ENCODE assay signal across 23 mouse cellular contexts in the genomic region with DNA sequence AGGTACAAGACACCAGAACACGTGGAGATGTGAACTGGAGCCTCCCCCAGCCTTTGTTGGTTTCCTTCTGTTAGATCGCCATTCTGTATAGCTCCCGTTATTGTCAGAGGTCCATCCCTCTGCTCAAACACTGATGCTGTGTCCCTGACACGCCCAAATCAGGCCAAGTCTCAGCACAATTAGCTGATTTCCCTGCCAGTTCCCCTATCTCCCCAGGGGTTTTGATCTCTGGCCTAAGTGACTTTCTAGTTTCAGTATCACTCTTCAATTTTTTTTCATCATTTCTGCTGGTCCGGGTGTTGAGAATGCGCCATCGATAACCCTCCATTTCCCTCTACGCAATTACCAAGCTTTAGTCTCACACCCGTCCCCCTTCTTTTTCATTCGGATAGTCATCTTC. TPM values are rescaled to one million over a fixed set of nuclear protein-coding genes. Genes with fewer than 3 reads are reported as not detected.
DNase-seq lines count a peak whose midpoint lies in the region; ATAC-seq and TF ChIP-seq lines count a peak whose summit lies in the region.
"Had no signal": no experiment of that assay in that cellular context is flagged by ENCODE, and none has a peak within 500 bp of the region (broad histone marks: within the 10 kb centered on the region; RNA-seq: fewer than 3 reads in every experiment).

No protein-coding gene starts in this region.

- in situ Hi-C loops in CH12.LX (cut with MboI; ENCODE audit: low pct_ligation_motif_present, low pct_unique_long_range_greater_than_20kb, low sequenced_read_pairs) = no loop called here

- 64% methylated on average over 10 of the region's 10 CpGs for WGBS in midbrain, embryonic 10.5 days
- 61% methylated on average over 10 of the region's 10 CpGs for WGBS in midbrain, embryonic 14.5 days
- 69% methylated on average over 10 of the region's 10 CpGs for WGBS in embryonic facial prominence, embryonic 12.5 days
- 85% methylated on average over 10 of the region's 10 CpGs for WGBS in kidney, embryonic 14.5 days

- DNase-seq in midbrain, embryonic 10.5 days (ENCODE audit: low spot score) = no peak
- no peak for DNase-seq in midbrain, embryonic 14.5 days
- DNase-seq in CH12.LX (ENCODE audit: extremely low read depth) = peak; percentile 94
- DNase-seq in retina, embryonic 14.5 days (ENCODE audit: low spot score) = no peak
- DNase-seq: adrenal gland, adult 8-10 months; cerebellum, adult 2 months; cerebellum, postnatal 14 days; heart, adult 2 months; kidney, adult 18-20 months; kidney, postnatal 36 days; liver, postnatal 0 days; lung, postnatal 36 days; thymus, postnatal 25 days had no signal

- TF ChIP-seq EP300 in CH12.LX (IDR thresholded peaks at IDR 0.05; ENCODE audit: low read length) (peak; percentile 83), ES-Bruce4 (IDR thresholded peaks at IDR 0.05; ENCODE audit: insufficient read depth, low read depth, low read length) (no peak)

- H3K4me3 ChIP-seq in midbrain, embryonic 10.5 days = no peak overlapping the region
- H3K4me3 ChIP-seq in midbrain, embryonic 14.5 days (replicated peaks; ENCODE audit: low read depth, low read length) = no peak overlapping the region
- H3K4me3 ChIP-seq in CH12.LX (replicated peaks in 1 of 3; ENCODE audit: low read depth in 2 of 3, low read length in 2 of 3, poor library complexity in 1 of 3) (no peak overlapping the region), ES-Bruce4 (ENCODE audit: low read depth, low read length) (no peak overlapping the region)
- no peak overlapping the region for H3K4me3 ChIP-seq in embryonic facial prominence, embryonic 12.5 days
- H3K4me3 ChIP-seq in kidney, embryonic 14.5 days (ENCODE audit: low read length) = no peak overlapping the region
- H3K4me3 ChIP-seq: heart, adult 2 months; liver, embryonic 12.5 days; myocyte had no signal

- no peak overlapping the region for H3K9ac ChIP-seq in midbrain, embryonic 14.5 days (replicated peaks; ENCODE audit: low read length)
- H3K9ac ChIP-seq in CH12.LX (ENCODE audit: insufficient read depth, low read depth) (peak overlapping the region; percentile 42), ES-Bruce4 (ENCODE audit: low read depth, poor library complexity, severe bottlenecking) (no peak overlapping the region)
- H3K9ac ChIP-seq in embryonic facial prominence, embryonic 12.5 days = no peak overlapping the region
- H3K9ac ChIP-seq in kidney, embryonic 14.5 days (ENCODE audit: low read depth, low read length) = no peak overlapping the region
- H3K9ac ChIP-seq: heart, embryonic 12.5 days; liver, embryonic 12.5 days; stomach, embryonic 15.5 days had no signal

- H3K9me3 ChIP-seq in midbrain, embryonic 10.5 days (replicated peaks) = no peaks in the 10 kb centered on the region
- no peaks in the 10 kb centered on the region for H3K9me3 ChIP-seq in midbrain, embryonic 14.5 days (ENCODE audit: control insufficient read depth, low read length)
- H3K9me3 ChIP-seq in CH12.LX (replicated peaks; ENCODE audit: low read length) (no peaks in the 10 kb centered on the region), ES-Bruce4 (replicated peaks; ENCODE audit: control insufficient read depth, insufficient read depth, low read length, poor library complexity, severe bottlenecking) (no peaks in the 10 kb centered on the region)
- no peaks in the 10 kb centered on the region for H3K9me3 ChIP-seq in embryonic facial prominence, embryonic 12.5 days
- H3K9me3 ChIP-seq in kidney, embryonic 14.5 days (ENCODE audit: control insufficient read depth, low read length) = no peaks in the 10 kb centered on the region
- H3K9me3 ChIP-seq: heart, embryonic 12.5 days; liver, embryonic 12.5 days; neural tube, embryonic 12.5 days; stomach, embryonic 15.5 days had no signal

- ATAC-seq in midbrain, embryonic 14.5 days (ENCODE audit: low FRiP score, low TSS enrichment) = no peak
- ATAC-seq in embryonic facial prominence, embryonic 12.5 days (ENCODE audit: insufficient number of reproducible peaks, insufficient read depth, low FRiP score, low TSS enrichment) = no peak
- no peak for ATAC-seq in kidney, embryonic 14.5 days (ENCODE audit: low FRiP score, low TSS enrichment)
- ATAC-seq: liver, embryonic 12.5 days; liver, postnatal 0 days had no signal

- H3K27ac ChIP-seq in midbrain, embryonic 10.5 days (replicated peaks) = peak overlapping the region; percentile 95
- H3K27ac ChIP-seq in midbrain, embryonic 14.5 days (replicated peaks; ENCODE audit: low read depth, low read length) = no peak overlapping the region
- H3K27ac ChIP-seq in CH12.LX (ENCODE audit: insufficient read depth, low read depth) = peak overlapping the region; percentile 87; the same call in 1 of the 2 replicates
- peak overlapping the region; percentile 1; the same call in 1 of the 2 replicates for H3K27ac ChIP-seq in ES-Bruce4 (ENCODE audit: insufficient read depth, low read length)
- 0 out of 2 replicates have a peak overlapping the region, but pooled peaks have one; percentile 87 for H3K27ac ChIP-seq in embryonic facial prominence, embryonic 12.5 days
- H3K27ac ChIP-seq in kidney, embryonic 14.5 days (ENCODE audit: low read depth, low read length) = no peak overlapping the region
- H3K27ac ChIP-seq: heart, adult 2 months; liver, embryonic 12.5 days; neural tube, embryonic 12.5 days had no signal

- H3K4me1 ChIP-seq in midbrain, embryonic 10.5 days = peaks cover 53% of the 10 kb centered on the region
- peaks cover 16% of the 10 kb centered on the region for H3K4me1 ChIP-seq in midbrain, embryonic 14.5 days (ENCODE audit: control insufficient read depth, insufficient read depth, low read length)
- H3K4me1 ChIP-seq in CH12.LX (ENCODE audit: control insufficient read depth in 1 of 2, insufficient read depth in 2 of 2) = peaks cover 4 to 26% of the 10 kb centered on the region in 2 experiments
- H3K4me1 ChIP-seq in ES-Bruce4 (ENCODE audit: control insufficient read depth, insufficient read depth, low read length) = peaks cover 8% of the 10 kb centered on the region
- peaks cover 29% of the 10 kb centered on the region for H3K4me1 ChIP-seq in embryonic facial prominence, embryonic 12.5 days
- H3K4me1 ChIP-seq in kidney, embryonic 14.5 days (ENCODE audit: control insufficient read depth, insufficient read depth, low read length) = peaks cover 31% of the 10 kb centered on the region
- H3K4me1 ChIP-seq: liver, embryonic 12.5 days had no signal

- peaks cover 28% of the 10 kb centered on the region for H3K79me2 ChIP-seq in CH12.LX (replicated peaks; ENCODE audit: control insufficient read depth, extremely low read depth, insufficient read depth, poor library complexity, severe bottlenecking)

- peaks cover 3% of the 10 kb centered on the region for H3K36me3 ChIP-seq in midbrain, embryonic 10.5 days
- no peaks in the 10 kb centered on the region for H3K36me3 ChIP-seq in midbrain, embryonic 14.5 days (ENCODE audit: control insufficient read depth, insufficient read depth, low read length)
- H3K36me3 ChIP-seq in CH12.LX (replicated peaks in 1 of 2; ENCODE audit: control insufficient read depth in 1 of 2, insufficient read depth in 1 of 2, low read length in 1 of 2) (no peaks in the 10 kb centered on the region), ES-Bruce4 (ENCODE audit: control insufficient read depth, insufficient read depth, low read length, poor library complexity, severe bottlenecking) (no peaks in the 10 kb centered on the region)
- no peaks in the 10 kb centered on the region for H3K36me3 ChIP-seq in embryonic facial prominence, embryonic 12.5 days
- H3K36me3 ChIP-seq in kidney, embryonic 14.5 days (ENCODE audit: control insufficient read depth, insufficient read depth, low read length) = no peaks in the 10 kb centered on the region
- H3K36me3 ChIP-seq: heart, embryonic 12.5 days; liver, embryonic 12.5 days; neural tube, embryonic 12.5 days; stomach, embryonic 15.5 days had no signal

- no peak overlapping the region for H3K4me2 ChIP-seq in midbrain, embryonic 14.5 days (ENCODE audit: low read length)
- H3K4me2 ChIP-seq in CH12.LX (ENCODE audit: insufficient read depth, low read depth, poor library complexity, severe bottlenecking) = peak overlapping the region; percentile 81
- H3K4me2 ChIP-seq in embryonic facial prominence, embryonic 12.5 days (replicated peaks) = no peak overlapping the region
- no peak overlapping the region for H3K4me2 ChIP-seq in kidney, embryonic 14.5 days (replicated peaks; ENCODE audit: low read depth, low read length)

- no peak; the same call in 1 of the 2 replicates for TF ChIP-seq RAD21 in CH12.LX (IDR thresholded peaks at IDR 0.05; ENCODE audit: low read depth, low read length)

- dilution Hi-C loops in CH12.LX (cut with MboI; ENCODE audit: extremely low pct_ligation_motif_present, extremely low pct_unique_long_range_greater_than_20kb, low sequenced_read_pairs) = no loop called here

- no peak for TF ChIP-seq CTCF in CH12.LX (conservative IDR thresholded peaks at IDR 0.05 in 1 of 2, IDR thresholded peaks at IDR 0.05 in 1 of 2; ENCODE audit: low read depth in 2 of 2, low read length in 2 of 2)
- TF ChIP-seq CTCF in ES-Bruce4 (IDR thresholded peaks at IDR 0.05; ENCODE audit: low read depth, low read length) = no peak

- no peak for TF ChIP-seq POLR2A in CH12.LX (IDR thresholded peaks at IDR 0.05; ENCODE audit: low read depth, low read length)
- TF ChIP-seq POLR2A in ES-Bruce4 (IDR thresholded peaks at IDR 0.05; ENCODE audit: insufficient read depth, low read length) = no peak

- peaks cover 30% of the 10 kb centered on the region for H3K27me3 ChIP-seq in midbrain, embryonic 10.5 days (ENCODE audit: low read depth, poor library complexity, severe bottlenecking)
- 0 out of 2 replicates have a peak, but pooled peaks cover 2% of the 10 kb centered on the region for H3K27me3 ChIP-seq in midbrain, embryonic 14.5 days (ENCODE audit: control insufficient read depth, insufficient read depth, low read length)
- peaks cover 18% of the 10 kb centered on the region for H3K27me3 ChIP-seq in CH12.LX (replicated peaks)
- no peaks in the 10 kb centered on the region for H3K27me3 ChIP-seq in ES-Bruce4 (ENCODE audit: control insufficient read depth, insufficient read depth, low read length, poor library complexity, severe bottlenecking)
- no peaks in the 10 kb centered on the region for H3K27me3 ChIP-seq in embryonic facial prominence, embryonic 12.5 days
- no peaks in the 10 kb centered on the region; the same call in 1 of the 2 replicates for H3K27me3 ChIP-seq in kidney, embryonic 14.5 days (ENCODE audit: control insufficient read depth, insufficient read depth, low read length)
- H3K27me3 ChIP-seq: neural tube, embryonic 12.5 days; stomach, embryonic 15.5 days had no signal

RNA-seq across cellular contexts. Expression of gene Igfbp2, which starts 1.4 kb away (rescaled TPM):
- polyA plus RNA-seq in midbrain, embryonic 10.5 days (2016; fragmentation: Nextera tagmentation; extraction: Ambion mirVana) = 585 and 600 TPM in 2 replicates
- 200 and 310 TPM in 2 replicates for polyA plus RNA-seq in midbrain, embryonic 14.5 days (2014; fragmentation: Nextera tagmentation; extraction: Ambion mirVana)
- 386 and 662 TPM in 2 replicates for total RNA-seq in CH12.LX (2012; rRNA removed)
- total RNA-seq in CH12.LX (2014; rRNA removed) = 264 and 294 TPM in 2 replicates
- 350 and 355 TPM in 2 replicates for polyA plus RNA-seq in CH12.LX (2012; ENCODE audit: insufficient read length, low read depth)
- 537 and 588 TPM in 2 replicates for polyA plus RNA-seq in ES-Bruce4 (2011; ENCODE audit: insufficient read depth, insufficient read length, low read depth, missing spikeins)
- polyA plus RNA-seq in embryonic facial prominence, embryonic 12.5 days (2016; fragmentation: Nextera tagmentation; extraction: Ambion mirVana) = 429 and 434 TPM in 2 replicates
- polyA plus RNA-seq in kidney, embryonic 14.5 days (2014; fragmentation: Nextera tagmentation; extraction: Ambion mirVana) = 148 and 171 TPM in 2 replicates
- total RNA-seq: hematopoietic stem cell, adult 5-6 weeks; megakaryocyte, adult 5-6 weeks had no signal

RNA-seq across cellular contexts. Expression of gene Igfbp5, which starts 51.8 kb away (rescaled TPM):
- 48.2 and 49.9 TPM in 2 replicates for polyA plus RNA-seq in midbrain, embryonic 10.5 days (2016; fragmentation: Nextera tagmentation; extraction: Ambion mirVana)
- 22.4 and 30.4 TPM in 2 replicates for polyA plus RNA-seq in midbrain, embryonic 14.5 days (2014; fragmentation: Nextera tagmentation; extraction: Ambion mirVana)
- total RNA-seq in CH12.LX (2012; rRNA removed) (0.04 and 0.08 TPM in 2 replicates), CH12.LX (2014; rRNA removed) (not detected in 2 replicates)
- polyA plus RNA-seq in CH12.LX (2012; ENCODE audit: insufficient read length, low read depth) (0.09 and 0.14 TPM in 2 replicates), ES-Bruce4 (2011; ENCODE audit: insufficient read depth, insufficient read length, low read depth, missing spikeins) (0.99 TPM in 2 replicates)
- polyA plus RNA-seq in embryonic facial prominence, embryonic 12.5 days (2016; fragmentation: Nextera tagmentation; extraction: Ambion mirVana) = 142 and 150 TPM in 2 replicates
- 56.4 and 61.4 TPM in 2 replicates for polyA plus RNA-seq in kidney, embryonic 14.5 days (2014; fragmentation: Nextera tagmentation; extraction: Ambion mirVana)

Comparison
In these comparisons a context has a peak if more than half of its experiments do, and no peak if none do; other contexts are left out.
1. H3K27ac ChIP-seq: peak in midbrain, embryonic 10.5 days (single experiment), CH12.LX (single experiment), ES-Bruce4 (single experiment) and embryonic facial prominence, embryonic 12.5 days (single experiment); none in midbrain, embryonic 14.5 days (single experiment) and kidney, embryonic 14.5 days (single experiment).
2. RNA of gene Igfbp5, which starts 51.8 kb away (polyA plus RNA-seq): 142 to 150 TPM in embryonic facial prominence, embryonic 12.5 days, 56.4 to 61.4 TPM in kidney, embryonic 14.5 days, 48.2 to 49.9 TPM in midbrain, embryonic 10.5 days and 22.4 to 30.4 TPM in midbrain, embryonic 14.5 days; 0.99 TPM in ES-Bruce4 and 0.09 to 0.14 TPM in CH12.LX; every median in the first group is over 10 times any median in the second.